Mouse (Mus musculus) C2C12 (cell line): ENCODE measurements around the gene Nck2. TPM values are rescaled to one million over a fixed set of nuclear protein-coding genes. Genes with fewer than 3 reads are reported as not detected.

Experiments
- H3K27me3 ChIP-seq: one replicate; pipeline ENCODE4 v1.6.1; 2011; ENCODE audit not compliant: control insufficient read depth, insufficient read depth, insufficient read length
- H3K36me3 ChIP-seq: one replicate; pipeline ENCODE4 v1.6.1; 2011; ENCODE audit not compliant: control insufficient read depth, insufficient read depth
- H3K4me3 ChIP-seq: one replicate; pipeline ENCODE4 v1.5.1; 2011; ENCODE audit warnings: mild to moderate bottlenecking, control low read depth; ENCODE audit not compliant: poor library complexity, insufficient read depth, severe bottlenecking
- H3K79me2 ChIP-seq: one replicate; pipeline ENCODE4 v1.6.1; 2011; ENCODE audit not compliant: control insufficient read depth, insufficient read depth
- H3K79me3 ChIP-seq: one replicate; pipeline ENCODE4 v1.6.1; 2011; ENCODE audit warnings: low read depth, control low read depth
- H3ac ChIP-seq: one replicate; pipeline ENCODE3; 2011; ENCODE audit warnings: low read depth; ENCODE audit not compliant: control insufficient read depth, insufficient read length
- CEBPB ChIP-seq: IDR thresholded peaks from one replicate; pipeline ENCODE4 v1.6.1; 2011; ENCODE audit warnings: low read depth, mild to moderate bottlenecking, control low read depth, moderate library complexity
- CTCF ChIP-seq: IDR thresholded peaks from one replicate; pipeline ENCODE4 v1.5.1; 2011; ENCODE audit not compliant: control insufficient read depth, insufficient read depth, insufficient read length
- FOSL1 ChIP-seq: IDR thresholded peaks from one replicate; pipeline ENCODE4 v1.8.0; 2011; ENCODE audit warnings: mild to moderate bottlenecking, low read length; ENCODE audit not compliant: poor library complexity, insufficient read depth, severe bottlenecking
- MAX ChIP-seq: IDR thresholded peaks from one replicate; pipeline ENCODE4 v1.6.1; 2011; ENCODE audit warnings: mild to moderate bottlenecking, control low read depth
- MYOD1 ChIP-seq: IDR thresholded peaks from one replicate; pipeline ENCODE4 v1.6.1; 2011; ENCODE audit warnings: low read depth; ENCODE audit not compliant: control insufficient read depth, insufficient read length
- MYOG ChIP-seq: IDR thresholded peaks from one replicate; pipeline ENCODE4 v1.6.1; 2011; ENCODE audit not compliant: control insufficient read depth, insufficient read length; ENCODE audit errors: extremely low read depth
- USF1 ChIP-seq: IDR thresholded peaks from one replicate; pipeline ENCODE4 v1.6.1; 2011; ENCODE audit warnings: low read depth, mild to moderate bottlenecking, control low read depth, moderate library complexity
- polyA plus RNA-seq: library from polyadenylated mRNA; unstranded; fragments of >200 nt; fragmentation: generic; extraction: Trizol; gene quantifications from one replicate; pipeline ENCODE4 v1.2.1, GENCODE M21; 2012; ENCODE audit warnings: missing spikeins

Nck2 gene
- polyA plus RNA-seq, 1 experiment = 18.0 TPM

- Histone ChIP-seq H3K27me3 (no peaks in the 10 kb centered on the region), H3ac (no peak overlapping the region), H3K79me3 (peaks cover 3% of the 10 kb centered on the region), H3K79me2 (peaks cover under 1% of the 10 kb centered on the region), H3K4me3 (no peak overlapping the region), H3K36me3 (no peaks in the 10 kb centered on the region)
- TF ChIP-seq CTCF (no peak), MYOD1 (no peak), CEBPB (no peak)
These were observed 93.1 kb downstream of the Nck2 start for GRCm38 (mm10) chr1:43537496-43537895.

- Histone ChIP-seq H3K27me3 (no peaks in the 10 kb centered on the region), H3ac (no peak overlapping the region), H3K79me3 (peaks cover 3% of the 10 kb centered on the region), H3K4me3 (no peak overlapping the region), H3K36me3 (no peaks in the 10 kb centered on the region), H3K79me2 (no peaks in the 10 kb centered on the region)
- TF ChIP-seq MAX = no peak
- no peak for TF ChIP-seq USF1
- no peak for TF ChIP-seq FOSL1
- TF ChIP-seq CEBPB = no peak
- TF ChIP-seq MYOG = no peak
- no peak for TF ChIP-seq MYOD1
- no peak for TF ChIP-seq CTCF
These were observed 94.3 kb downstream of the Nck2 start for GRCm38 (mm10) chr1:43538716-43539115.

GRCm38 (mm10) chr1:43539689-43540380 is 95.5 kb downstream of the Nck2 start:
- Histone ChIP-seq H3K79me2 (no peaks in the 10 kb centered on the region), H3K27me3 (no peaks in the 10 kb centered on the region), H3K36me3 (no peaks in the 10 kb centered on the region), H3K79me3 (peaks cover 3% of the 10 kb centered on the region), H3K4me3 (no peak overlapping the region), H3ac (no peak overlapping the region)
- no peak for TF ChIP-seq FOSL1
- no peak for TF ChIP-seq MAX
- TF ChIP-seq USF1 = no peak
- no peak for TF ChIP-seq MYOG
- no peak for TF ChIP-seq CEBPB
- TF ChIP-seq CTCF = no peak
- TF ChIP-seq MYOD1 = no peak

GRCm38 (mm10) chr1:43542339-43542738 is 98.0 kb downstream of the Nck2 start:
- Histone ChIP-seq H3K27me3 (no peaks in the 10 kb centered on the region), H3ac (no peak overlapping the region), H3K36me3 (no peaks in the 10 kb centered on the region), H3K79me3 (peaks cover 3% of the 10 kb centered on the region), H3K4me3 (no peak overlapping the region), H3K79me2 (no peaks in the 10 kb centered on the region)
- TF ChIP-seq MYOG (no peak), CTCF (no peak), MYOD1 (no peak), USF1 (no peak), CEBPB (no peak), MAX (no peak), FOSL1 (no peak)

- Histone ChIP-seq H3K27me3 (no peaks in the 10 kb centered on the region), H3K79me2 (peaks cover 13% of the 10 kb centered on the region), H3ac (no peak overlapping the region), H3K4me3 (no peak overlapping the region), H3K36me3 (no peaks in the 10 kb centered on the region), H3K79me3 (peaks cover 8% of the 10 kb centered on the region)
- TF ChIP-seq USF1 = no peak
- TF ChIP-seq FOSL1 = no peak
- no peak for TF ChIP-seq MAX
- TF ChIP-seq CTCF = no peak
- TF ChIP-seq CEBPB = no peak
- TF ChIP-seq MYOG = no peak
- no peak for TF ChIP-seq MYOD1
These were observed 103.3 kb downstream of the Nck2 start for GRCm38 (mm10) chr1:43547644-43548043.

- TF ChIP-seq CEBPB (no peak), MYOD1 (no peak), CTCF (no peak), MAX (no peak), USF1 (no peak), MYOG (no peak), FOSL1 (no peak)
- Histone ChIP-seq H3K4me3 (no peak overlapping the region), H3K36me3 (no peaks in the 10 kb centered on the region), H3K79me2 (peaks cover 13% of the 10 kb centered on the region), H3ac (no peak overlapping the region), H3K79me3 (peaks cover 8% of the 10 kb centered on the region), H3K27me3 (no peaks in the 10 kb centered on the region)
These were observed 104.4 kb downstream of the Nck2 start for GRCm38 (mm10) chr1:43548749-43549148.
